Mouse (Mus musculus) G1E (cell line): ENCODE results near the gene Tubb5.

Experiments used
- CTCF ChIP-seq: IDR thresholded peaks from 2 replicates; pipeline ENCODE4 v1.5.1; 2012; ENCODE audit warnings: low read depth, low read length, inconsistent platforms, mixed read lengths
- GATA1 ChIP-seq: IDR thresholded peaks from 2 replicates; pipeline ENCODE4 v1.6.1; 2012; ENCODE audit warnings: borderline replicate concordance, low read length, inconsistent platforms, mixed read lengths
- GATA2 ChIP-seq: IDR thresholded peaks from 2 replicates; pipeline ENCODE4 v1.6.1; 2012; ENCODE audit warnings: low read depth, low read length, inconsistent platforms, borderline replicate concordance
- POLR2AphosphoS5 ChIP-seq: IDR thresholded peaks from 2 replicates; pipeline ENCODE4 v1.6.1; 2012; ENCODE audit warnings: low read depth, low read length, inconsistent platforms; ENCODE audit not compliant: insufficient replicate concordance
- TAL1 ChIP-seq: conservative IDR thresholded peaks from 2 replicates; pipeline ENCODE4 v1.6.1; 2012; ENCODE audit warnings: low read depth, low read length, inconsistent platforms, mixed read lengths

- no peak for TF ChIP-seq CTCF
- no peak for TF ChIP-seq GATA1
- TF ChIP-seq TAL1: no peak
- no peak for TF ChIP-seq POLR2AphosphoS5
- no peak for TF ChIP-seq GATA2
Measured at GRCm38 (mm10) chr17:35803020-35803419, 35.1 kb downstream of the Tubb5 start.
